Mouse (Mus musculus): Measurements from ENCODE around the gene Hivep3. TPM values are rescaled to one million over a fixed set of nuclear protein-coding genes. Genes with fewer than 3 reads are reported as not detected.

Hivep3 gene
- polyA plus RNA-seq, 1 experiment, result 5.8 TPM

DNA sequence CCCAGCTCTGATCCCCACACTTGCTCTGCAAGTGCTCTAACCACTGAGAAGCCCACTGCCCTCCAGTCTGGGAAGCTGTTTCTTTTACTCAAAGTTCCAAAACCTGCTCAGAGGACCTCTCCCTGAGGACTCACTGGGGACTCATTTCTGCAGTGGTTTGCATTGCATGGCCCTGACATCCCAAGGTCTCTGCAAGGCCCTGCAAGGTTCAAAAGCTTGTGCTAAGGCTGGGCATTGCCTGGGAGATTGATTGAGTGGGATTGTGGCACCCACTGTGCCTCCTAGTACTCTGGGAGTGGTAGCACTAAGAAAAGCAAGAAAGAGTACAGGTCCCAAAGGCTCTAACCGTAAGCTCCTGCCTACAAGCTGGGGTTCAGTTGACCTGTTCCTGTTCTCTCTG lies 279.3 kb downstream of the Hivep3 start:
- DNase-seq, result no peak
- H3K27ac ChIP-seq (ENCODE audit: insufficient read depth, low read depth, low read length), result no peak overlapping the region
- no peak for TF ChIP-seq POLR2A (IDR thresholded peaks at IDR 0.05; ENCODE audit: low read depth, low read length)
- TF ChIP-seq CTCF (conservative IDR thresholded peaks at IDR 0.05; ENCODE audit: insufficient read depth, insufficient read length, low read depth, low read length), result no peak
- H3K4me3 ChIP-seq (ENCODE audit: insufficient read depth, low read depth, low read length), result no peak overlapping the region
- WGBS, result 87% methylated on average over 1 of the region's 1 CpGs
- H3K36me3 ChIP-seq (ENCODE audit: control insufficient read depth, insufficient read depth, low read length), result no peaks in the 10 kb centered on the region
- no peaks in the 10 kb centered on the region for H3K4me1 ChIP-seq (ENCODE audit: control insufficient read depth, insufficient read depth, low read length)
- H3K27me3 ChIP-seq (replicated peaks; ENCODE audit: control insufficient read depth, insufficient read depth, low read length), result no peaks in the 10 kb centered on the region

DNA sequence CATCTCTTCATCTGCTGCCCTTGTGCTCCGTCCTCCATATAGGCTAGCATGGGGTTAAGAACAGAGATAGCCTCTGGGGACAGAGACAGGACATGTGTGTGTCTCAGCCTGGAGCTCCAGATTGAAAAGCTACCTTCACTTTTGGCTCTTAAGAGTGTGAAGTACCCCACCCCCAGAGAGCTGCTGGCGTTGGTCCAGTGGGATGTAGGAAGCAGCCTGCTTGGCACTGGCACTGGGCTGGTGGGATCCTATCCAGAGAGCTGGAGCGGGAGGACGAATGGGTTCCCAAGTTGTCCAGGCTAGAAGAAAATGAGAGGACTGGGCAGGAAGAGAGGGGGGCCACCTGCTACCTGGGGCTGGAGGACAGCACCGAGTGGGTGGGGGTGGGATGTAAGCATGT lies 284.8 kb downstream of the Hivep3 start:
- TF ChIP-seq POLR2A (IDR thresholded peaks at IDR 0.05; ENCODE audit: low read depth, low read length), result no peak
- TF ChIP-seq CTCF (conservative IDR thresholded peaks at IDR 0.05; ENCODE audit: insufficient read depth, insufficient read length, low read depth, low read length), result no peak
- Histone ChIP-seq H3K4me1 (ENCODE audit: control insufficient read depth, insufficient read depth, low read length) (no peaks in the 10 kb centered on the region), H3K4me3 (ENCODE audit: insufficient read depth, low read depth, low read length) (no peak overlapping the region), H3K27me3 (replicated peaks; ENCODE audit: control insufficient read depth, insufficient read depth, low read length) (no peaks in the 10 kb centered on the region), H3K36me3 (ENCODE audit: control insufficient read depth, insufficient read depth, low read length) (no peaks in the 10 kb centered on the region), H3K27ac (ENCODE audit: insufficient read depth, low read depth, low read length) (no peak overlapping the region)
- WGBS, result 72% methylated on average over 5 of the region's 5 CpGs
- DNase-seq, result peak; percentile 7

DNA sequence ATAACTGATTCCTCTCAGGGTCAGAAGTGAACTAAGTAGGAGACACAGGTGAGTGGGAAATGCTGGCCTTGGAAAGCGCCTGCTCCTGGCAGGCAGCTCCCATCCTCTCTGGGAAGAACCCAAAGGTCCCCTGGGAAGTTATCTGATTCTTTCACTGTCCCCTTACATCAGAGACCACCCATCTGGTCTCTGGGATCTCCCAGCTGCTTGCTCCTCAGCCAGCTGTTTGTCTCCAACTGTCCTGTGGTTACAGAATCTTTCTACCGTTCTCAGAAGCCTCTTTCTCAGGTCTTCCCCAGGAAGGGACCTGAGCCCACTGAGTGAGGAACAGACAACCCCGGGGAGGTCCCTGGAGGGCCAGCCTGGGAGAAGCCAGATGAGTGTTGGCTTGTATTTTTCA lies 288.8 kb downstream of the Hivep3 start:
- Histone ChIP-seq H3K4me3 (ENCODE audit: insufficient read depth, low read depth, low read length) (no peak overlapping the region), H3K27ac (ENCODE audit: insufficient read depth, low read depth, low read length) (no peak overlapping the region), H3K4me1 (ENCODE audit: control insufficient read depth, insufficient read depth, low read length) (no peaks in the 10 kb centered on the region), H3K36me3 (ENCODE audit: control insufficient read depth, insufficient read depth, low read length) (no peaks in the 10 kb centered on the region), H3K27me3 (replicated peaks; ENCODE audit: control insufficient read depth, insufficient read depth, low read length) (no peaks in the 10 kb centered on the region)
- no peak for DNase-seq
- WGBS, result 62% methylated on average over 3 of the region's 3 CpGs
- TF ChIP-seq CTCF (conservative IDR thresholded peaks at IDR 0.05; ENCODE audit: insufficient read depth, insufficient read length, low read depth, low read length) (no peak), POLR2A (IDR thresholded peaks at IDR 0.05; ENCODE audit: low read depth, low read length) (no peak)

DNA sequence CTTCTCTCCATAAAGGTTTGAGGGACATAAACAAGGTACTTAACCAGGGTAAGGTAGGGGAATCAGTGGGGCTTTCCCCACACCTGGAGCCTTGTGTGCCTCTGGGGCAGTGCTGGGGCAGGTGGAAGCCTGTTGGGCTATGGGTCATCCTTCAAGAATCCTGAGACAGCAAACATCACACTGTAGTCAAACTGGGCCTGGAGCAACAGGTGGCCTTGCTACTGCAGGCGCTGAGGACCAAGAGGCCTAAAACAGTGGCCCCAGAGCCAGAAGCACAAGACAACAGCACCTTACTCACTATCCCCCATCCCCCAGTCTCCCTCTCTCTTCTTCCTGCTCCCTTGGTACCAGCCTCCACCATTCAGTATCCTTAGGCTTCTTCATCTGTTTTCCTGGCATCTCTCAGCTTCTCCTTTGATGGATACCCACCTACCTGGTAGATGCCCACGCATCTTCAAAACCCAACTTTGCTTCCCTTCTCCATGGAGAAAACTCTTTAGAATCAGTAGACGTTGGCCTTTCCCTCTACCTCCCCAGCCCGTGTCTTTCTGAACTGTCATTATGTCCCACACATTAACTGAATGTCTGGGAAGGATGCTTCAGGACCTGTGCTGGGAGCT lies 289.7 kb downstream of the Hivep3 start:
- H3K4me3 ChIP-seq (ENCODE audit: insufficient read depth, low read depth, low read length), result no peak overlapping the region
- no peaks in the 10 kb centered on the region for H3K27me3 ChIP-seq (replicated peaks; ENCODE audit: control insufficient read depth, insufficient read depth, low read length)
- 93% methylated on average over 4 of the region's 4 CpGs for WGBS
- H3K27ac ChIP-seq (ENCODE audit: insufficient read depth, low read depth, low read length), result no peak overlapping the region
- H3K4me1 ChIP-seq (ENCODE audit: control insufficient read depth, insufficient read depth, low read length), result no peaks in the 10 kb centered on the region
- no peaks in the 10 kb centered on the region for H3K36me3 ChIP-seq (ENCODE audit: control insufficient read depth, insufficient read depth, low read length)
- no peak for TF ChIP-seq CTCF (conservative IDR thresholded peaks at IDR 0.05; ENCODE audit: insufficient read depth, insufficient read length, low read depth, low read length)
- no peak for TF ChIP-seq POLR2A (IDR thresholded peaks at IDR 0.05; ENCODE audit: low read depth, low read length)
- no peak for DNase-seq

DNA sequence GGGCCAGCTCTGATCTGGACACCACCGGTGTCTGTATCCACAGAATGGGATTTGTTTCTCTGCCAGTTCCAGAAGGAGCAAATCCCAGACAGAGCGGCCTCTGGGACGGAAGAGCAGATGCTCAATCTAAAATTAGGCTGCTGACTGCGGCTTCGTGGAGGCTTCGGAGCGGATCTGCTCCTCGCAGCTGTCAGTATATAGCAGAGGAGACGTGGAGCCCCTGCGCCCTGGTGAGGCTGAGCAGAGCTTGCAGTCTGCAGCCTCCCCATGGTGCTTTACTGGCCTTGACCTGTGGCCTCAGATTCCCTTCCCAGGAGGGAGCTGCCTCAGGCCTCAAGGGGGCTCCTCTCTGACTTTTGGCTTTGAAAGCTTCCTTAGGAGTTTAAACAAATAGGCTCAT lies 290.5 kb downstream of the Hivep3 start:
- Histone ChIP-seq H3K27ac (ENCODE audit: insufficient read depth, low read depth, low read length) (no peak overlapping the region), H3K27me3 (replicated peaks; ENCODE audit: control insufficient read depth, insufficient read depth, low read length) (no peaks in the 10 kb centered on the region), H3K4me1 (ENCODE audit: control insufficient read depth, insufficient read depth, low read length) (no peaks in the 10 kb centered on the region), H3K36me3 (ENCODE audit: control insufficient read depth, insufficient read depth, low read length) (no peaks in the 10 kb centered on the region), H3K4me3 (ENCODE audit: insufficient read depth, low read depth, low read length) (no peak overlapping the region)
- DNase-seq, result peak; percentile 5
- 80% methylated on average over 10 of the region's 10 CpGs for WGBS
- no peak for TF ChIP-seq POLR2A (IDR thresholded peaks at IDR 0.05; ENCODE audit: low read depth, low read length)
- TF ChIP-seq CTCF (conservative IDR thresholded peaks at IDR 0.05; ENCODE audit: insufficient read depth, insufficient read length, low read depth, low read length), result no peak

DNA sequence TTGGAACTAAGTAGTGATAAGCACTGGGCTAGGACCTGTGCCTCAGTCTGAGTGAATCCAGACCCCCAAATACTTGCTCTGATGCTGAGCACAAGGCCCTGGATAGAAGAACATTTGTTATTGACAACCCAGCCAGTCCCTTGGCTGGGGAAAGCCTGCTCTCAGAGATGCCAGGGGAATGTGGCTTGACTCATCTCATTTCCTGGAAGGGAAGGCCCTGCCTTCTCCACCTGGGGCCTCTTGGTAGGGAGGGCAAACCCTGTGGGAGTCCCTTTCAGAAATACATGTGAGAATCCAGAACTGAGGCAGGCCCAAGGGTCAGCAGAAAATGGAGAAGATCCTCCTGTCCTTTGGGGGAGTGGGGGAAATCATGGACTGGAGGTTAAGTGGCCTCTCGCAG lies 294.1 kb downstream of the Hivep3 start:
- 89% methylated on average over 1 of the region's 1 CpGs for WGBS
- no peak for TF ChIP-seq POLR2A (IDR thresholded peaks at IDR 0.05; ENCODE audit: low read depth, low read length)
- no peaks in the 10 kb centered on the region for H3K4me1 ChIP-seq (ENCODE audit: control insufficient read depth, insufficient read depth, low read length)
- no peak overlapping the region for H3K27ac ChIP-seq (ENCODE audit: insufficient read depth, low read depth, low read length)
- H3K36me3 ChIP-seq (ENCODE audit: control insufficient read depth, insufficient read depth, low read length), result no peaks in the 10 kb centered on the region
- DNase-seq, result no peak
- H3K27me3 ChIP-seq (replicated peaks; ENCODE audit: control insufficient read depth, insufficient read depth, low read length), result no peaks in the 10 kb centered on the region
- H3K4me3 ChIP-seq (ENCODE audit: insufficient read depth, low read depth, low read length), result no peak overlapping the region

DNA sequence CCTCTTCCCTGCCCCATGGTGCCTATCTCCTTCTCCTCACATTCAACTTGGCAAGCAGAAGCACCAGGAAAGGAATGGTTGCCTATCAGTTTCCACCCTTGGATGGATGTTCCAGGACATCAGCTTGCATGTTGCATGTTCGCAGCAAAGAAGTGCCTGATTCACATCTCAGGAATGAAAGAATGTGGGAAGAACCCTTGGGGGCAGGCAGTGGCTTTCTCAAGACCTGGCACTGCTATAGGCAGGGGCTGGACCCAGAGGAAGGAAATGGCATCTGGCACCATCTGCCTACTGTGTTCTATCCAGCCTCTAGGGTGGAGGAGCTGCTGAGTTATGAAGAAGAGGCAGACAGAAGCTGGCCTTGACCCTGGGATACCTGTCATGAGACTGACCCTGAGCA lies 296.4 kb downstream of the Hivep3 start:
- WGBS, result 73% methylated on average over 1 of the region's 1 CpGs
- no peak for TF ChIP-seq POLR2A (IDR thresholded peaks at IDR 0.05; ENCODE audit: low read depth, low read length)
- no peak for TF ChIP-seq CTCF (conservative IDR thresholded peaks at IDR 0.05; ENCODE audit: insufficient read depth, insufficient read length, low read depth, low read length)
- H3K36me3 ChIP-seq (ENCODE audit: control insufficient read depth, insufficient read depth, low read length), result no peaks in the 10 kb centered on the region

More for the DNA sequence above, 296.4 kb downstream of the Hivep3 start:
- H3K27ac ChIP-seq (ENCODE audit: insufficient read depth, low read depth, low read length), result no peak overlapping the region
- no peak overlapping the region for H3K4me3 ChIP-seq (ENCODE audit: insufficient read depth, low read depth, low read length)
- DNase-seq, result no peak
- H3K27me3 ChIP-seq (replicated peaks; ENCODE audit: control insufficient read depth, insufficient read depth, low read length), result no peaks in the 10 kb centered on the region
- no peaks in the 10 kb centered on the region for H3K4me1 ChIP-seq (ENCODE audit: control insufficient read depth, insufficient read depth, low read length)
